Mouse (Mus musculus) midbrain, embryonic 13.5 days (tissue): ENCODE measurements around the gene Dnajb4. TPM values are rescaled to one million over a fixed set of nuclear protein-coding genes. Genes with fewer than 3 reads are reported as not detected.
A peak's percentile ranks its signal among the peaks of the same experiment; 100 is the strongest.

ENCODE experiments used
- ATAC-seq: fragments of 200-750 bp; cut with Nextera tagmentation; 2 replicates; pipeline ENCODE4 v1.8.0; 2017; ENCODE audit warnings: mild to moderate bottlenecking, moderate TSS enrichment, moderate library complexity
- H3K27ac ChIP-seq: fragments of 300-500 bp; sonication (generic); 2 replicates; pipeline ENCODE4 v1.5.1; 2015; ENCODE audit warnings: inconsistent platforms, mild to moderate bottlenecking, moderate library complexity
- H3K27me3 ChIP-seq: fragments of 300-500 bp; sonication (generic); 2 replicates; pipeline ENCODE4 v1.6.1; 2015; ENCODE audit warnings: mild to moderate bottlenecking, inconsistent platforms
- H3K36me3 ChIP-seq: fragments of 300-500 bp; sonication (generic); 2 replicates; pipeline ENCODE4 v1.6.1; 2015; ENCODE audit warnings: mild to moderate bottlenecking, inconsistent platforms
- H3K4me1 ChIP-seq: fragments of 300-500 bp; sonication (generic); replicated peaks from 2 replicates; pipeline ENCODE4 v1.6.1; 2015; ENCODE audit warnings: inconsistent platforms
- H3K4me2 ChIP-seq: fragments of 300-500 bp; sonication (generic); replicated peaks from 2 replicates; pipeline ENCODE4 v1.6.1; 2015; ENCODE audit warnings: moderate library complexity, mild to moderate bottlenecking, inconsistent platforms
- H3K4me3 ChIP-seq: fragments of 300-500 bp; sonication (generic); replicated peaks from 2 replicates; pipeline ENCODE4 v1.5.1; 2015; ENCODE audit warnings: mild to moderate bottlenecking, inconsistent platforms
- H3K9ac ChIP-seq: fragments of 300-500 bp; sonication (generic); replicated peaks from 2 replicates; pipeline ENCODE4 v1.6.1; 2015; ENCODE audit warnings: mild to moderate bottlenecking, inconsistent platforms
- H3K9me3 ChIP-seq: fragments of 300-500 bp; sonication (generic); 2 replicates; pipeline ENCODE4 v1.6.1; 2016; ENCODE audit warnings: mild to moderate bottlenecking, inconsistent platforms
- WGBS: fragments of 180-500 bp; shearing (Covaris S2); methylation state at CpG from one replicate; pipeline ENCODE4 v1.1.7; 2015; 5-methylcytosine and 5-hydroxymethylcytosine counted together
- polyA plus RNA-seq: library from polyadenylated mRNA; unstranded; fragments of >200 nt; fragmentation: Nextera tagmentation; extraction: Ambion mirVana; gene quantifications from 2 replicates; pipeline ENCODE4 v1.2.1, GENCODE M21; 2015

Gene Dnajb4
- polyA plus RNA-seq, 1 experiment from 2014 or later = 33.9 TPM

GRCm38 (mm10) chr3:152190679-152191477 lies 19.2 kb downstream of the Dnajb4 start:
- Histone ChIP-seq H3K27me3 (0 out of 2 replicates have a peak, but pooled peaks cover 2% of the 10 kb centered on the region), H3K36me3 (0 out of 2 replicates have a peak, but pooled peaks cover 4% of the 10 kb centered on the region), H3K27ac (no peak overlapping the region), H3K4me2 (peak overlapping the region; percentile 29), H3K4me3 (peak overlapping the region; percentile 9; the same call in 1 of the 2 replicates), H3K9me3 (no peaks in the 10 kb centered on the region), H3K9ac (0 out of 2 replicates have a peak overlapping the region, but pooled peaks have one; percentile 20), H3K4me1 (peaks cover 16% of the 10 kb centered on the region)
- WGBS = 78% methylated on average over 9 of the region's 9 CpGs
- no peak for ATAC-seq

DNA sequence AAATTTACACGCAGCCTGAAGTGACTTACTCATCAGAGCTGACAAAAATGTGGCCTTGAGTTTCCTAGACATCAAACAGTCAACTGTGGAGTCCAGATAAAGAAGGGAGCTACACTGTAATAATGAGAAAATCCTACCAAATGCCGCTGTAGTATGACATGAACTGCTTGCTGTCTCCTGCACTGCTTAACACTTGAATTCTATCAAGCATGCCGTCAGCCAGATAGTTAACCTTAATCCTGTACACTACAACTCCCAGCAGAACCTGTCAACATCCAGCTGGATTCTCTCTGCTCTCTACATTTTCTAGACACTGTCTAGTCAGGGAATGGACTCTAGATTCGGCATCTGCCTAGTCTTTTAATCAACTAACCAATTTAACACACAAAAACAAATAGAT lies 20.8 kb downstream of the Dnajb4 start:
- ATAC-seq = no peak
- no peak overlapping the region for H3K9ac ChIP-seq
- H3K9me3 ChIP-seq = no peaks in the 10 kb centered on the region
- H3K27me3 ChIP-seq = no peaks in the 10 kb centered on the region
- 70% methylated on average over 4 of the region's 4 CpGs for WGBS
- H3K4me3 ChIP-seq = no peak overlapping the region
- no peak overlapping the region for H3K4me2 ChIP-seq
- H3K4me1 ChIP-seq = peaks cover 16% of the 10 kb centered on the region
- no peak overlapping the region for H3K27ac ChIP-seq
- peaks cover 12% of the 10 kb centered on the region; the same call in 1 of the 2 replicates for H3K36me3 ChIP-seq

DNA sequence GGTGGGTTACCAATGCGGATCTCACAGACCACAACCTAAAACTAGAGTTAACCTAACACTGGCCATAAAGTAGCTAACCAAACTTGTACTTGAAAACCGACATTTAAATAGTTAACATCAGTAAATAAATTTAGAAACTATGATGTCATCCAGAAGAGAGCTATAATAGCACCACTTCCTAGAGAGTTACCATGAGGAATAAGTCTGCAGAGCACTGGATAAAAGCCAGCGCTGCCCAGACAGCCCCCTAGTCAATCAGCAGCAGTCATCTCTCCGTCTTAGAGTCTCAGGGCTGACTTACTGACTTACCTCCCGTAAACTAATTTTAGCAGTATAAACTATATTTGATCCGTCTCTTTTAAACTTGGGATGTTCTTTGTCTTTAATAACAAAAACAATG lies 24.0 kb downstream of the Dnajb4 start:
- no peaks in the 10 kb centered on the region for H3K27me3 ChIP-seq
- WGBS = 94% methylated on average over 6 of the region's 6 CpGs

GRCm38 (mm10) chr3:152183522-152183921 lies 26.6 kb downstream of the Dnajb4 start:
- 44% methylated on average over 9 of the region's 9 CpGs for WGBS
- H3K4me2 ChIP-seq = no peak overlapping the region
- no peaks in the 10 kb centered on the region for H3K4me1 ChIP-seq
- H3K9me3 ChIP-seq = no peaks in the 10 kb centered on the region
- H3K27ac ChIP-seq = no peak overlapping the region
- H3K4me3 ChIP-seq = no peak overlapping the region
- H3K27me3 ChIP-seq = no peaks in the 10 kb centered on the region
- H3K36me3 ChIP-seq = peaks cover 17% of the 10 kb centered on the region
- H3K9ac ChIP-seq = no peak overlapping the region
- no peak for ATAC-seq

More for the DNA sequence above, 24.0 kb downstream of the Dnajb4 start:
- H3K4me2 ChIP-seq = no peak overlapping the region
- H3K4me3 ChIP-seq = no peak overlapping the region
- H3K4me1 ChIP-seq = peaks cover 2% of the 10 kb centered on the region
- no peak overlapping the region for H3K9ac ChIP-seq
- ATAC-seq = no peak
- H3K9me3 ChIP-seq = no peaks in the 10 kb centered on the region
- no peak overlapping the region for H3K27ac ChIP-seq
- peaks cover 17% of the 10 kb centered on the region for H3K36me3 ChIP-seq

DNA sequence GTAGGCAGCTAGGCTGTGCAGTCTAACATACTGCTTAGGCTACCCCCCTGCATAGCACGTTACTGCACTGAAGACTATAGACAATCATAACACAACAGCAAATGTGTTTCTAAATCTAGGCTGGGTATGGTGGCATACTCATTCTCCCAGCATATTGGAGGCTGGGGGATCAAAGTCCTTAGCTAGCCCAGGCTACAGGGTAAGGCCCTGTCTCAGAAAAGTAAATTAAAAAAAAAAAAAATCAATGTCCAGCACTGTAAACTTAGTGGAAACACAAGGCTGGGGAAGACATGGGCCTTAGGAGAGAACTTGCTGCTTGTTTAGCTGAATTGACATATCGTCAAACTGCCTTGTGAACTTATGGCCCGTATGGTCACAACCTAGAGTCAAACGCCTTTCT lies 29.5 kb downstream of the Dnajb4 start:
- Histone ChIP-seq H3K36me3 (peaks cover 11% of the 10 kb centered on the region), H3K9ac (no peak overlapping the region), H3K27ac (no peak overlapping the region), H3K27me3 (no peaks in the 10 kb centered on the region), H3K4me2 (no peak overlapping the region), H3K4me3 (no peak overlapping the region), H3K4me1 (no peaks in the 10 kb centered on the region), H3K9me3 (no peaks in the 10 kb centered on the region)
- 94% methylated on average over 4 of the region's 4 CpGs for WGBS
- no peak for ATAC-seq

DNA sequence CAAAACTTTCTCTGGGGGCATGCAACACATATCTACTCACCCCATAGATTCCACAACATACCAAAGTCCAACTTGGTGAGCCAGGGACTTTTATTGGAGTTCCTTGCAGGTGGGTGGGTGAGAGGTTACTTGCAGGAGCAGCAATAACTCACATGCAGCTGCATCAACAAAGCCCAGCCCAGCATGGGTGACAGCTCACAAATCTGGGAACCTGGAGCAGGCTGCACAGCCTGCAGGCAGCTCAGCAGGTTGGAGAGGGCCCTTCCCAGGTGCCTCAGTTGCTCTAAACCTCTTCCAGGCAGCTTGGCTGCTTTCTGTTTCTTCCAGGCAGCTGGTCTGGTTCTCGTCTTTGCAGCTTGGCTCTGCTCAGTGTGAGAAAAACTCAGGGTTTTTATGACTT lies 30.8 kb downstream of the Dnajb4 start:
- H3K4me2 ChIP-seq = no peak overlapping the region
- no peaks in the 10 kb centered on the region for H3K4me1 ChIP-seq
- ATAC-seq = no peak
- no peaks in the 10 kb centered on the region for H3K27me3 ChIP-seq
- peaks cover 5% of the 10 kb centered on the region for H3K36me3 ChIP-seq
- no peak overlapping the region for H3K9ac ChIP-seq
- H3K27ac ChIP-seq = no peak overlapping the region
- H3K4me3 ChIP-seq = no peak overlapping the region
- H3K9me3 ChIP-seq = no peaks in the 10 kb centered on the region
- 54% methylated on average over 1 of the region's 1 CpGs for WGBS

DNA sequence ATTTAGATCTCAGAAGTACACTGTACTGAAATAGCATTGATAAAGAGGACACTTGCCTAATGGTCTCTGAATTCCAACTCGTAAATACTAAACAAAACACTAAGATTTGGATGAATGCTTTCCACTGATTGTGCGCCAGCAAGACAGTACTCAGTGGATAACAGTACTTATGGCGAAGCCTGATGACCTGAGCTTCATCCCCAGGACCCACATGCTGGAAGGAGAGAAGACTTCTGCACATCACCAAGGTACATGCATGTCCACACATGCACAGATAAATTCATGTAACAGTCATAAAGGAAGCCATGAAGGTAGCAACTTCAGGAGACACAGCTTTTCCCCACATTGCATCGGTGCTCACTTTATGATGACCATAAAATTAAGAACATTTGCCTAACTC lies 31.3 kb downstream of the Dnajb4 start:
- H3K27ac ChIP-seq = no peak overlapping the region
- peaks cover 5% of the 10 kb centered on the region for H3K36me3 ChIP-seq
- H3K4me3 ChIP-seq = no peak overlapping the region
- H3K9ac ChIP-seq = no peak overlapping the region
- 86% methylated on average over 4 of the region's 4 CpGs for WGBS
- no peak overlapping the region for H3K4me2 ChIP-seq
- H3K4me1 ChIP-seq = no peaks in the 10 kb centered on the region
- no peaks in the 10 kb centered on the region for H3K9me3 ChIP-seq
- ATAC-seq = no peak
- no peaks in the 10 kb centered on the region for H3K27me3 ChIP-seq

DNA sequence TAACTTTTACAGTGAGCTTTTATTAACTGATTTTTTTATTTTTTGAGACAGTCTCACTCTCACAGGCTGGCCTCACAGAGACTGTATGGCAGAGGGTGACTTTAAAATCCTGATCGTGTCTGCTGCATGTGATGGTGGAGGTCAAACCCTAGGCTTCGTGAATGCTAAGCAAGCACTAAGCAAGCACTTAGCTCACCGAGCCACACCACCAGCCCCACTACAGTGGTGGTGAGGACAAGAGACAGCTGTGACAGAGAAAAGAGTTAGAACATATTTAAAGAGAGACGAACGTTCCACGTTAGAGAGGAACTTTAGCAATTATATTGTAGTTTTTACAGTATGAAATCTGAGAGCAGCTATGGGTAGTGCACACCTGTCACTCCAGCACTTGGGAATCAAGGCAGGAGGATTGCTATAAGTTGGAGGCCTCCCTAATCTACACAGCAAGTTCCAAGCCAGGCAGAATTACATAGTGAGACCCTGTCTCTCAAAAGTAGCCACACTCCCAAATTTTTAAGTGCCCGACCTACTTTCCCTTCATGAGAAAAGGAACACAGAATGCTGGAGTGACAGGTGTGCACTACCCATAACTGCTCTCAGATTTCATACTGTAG lies 37.7 kb downstream of the Dnajb4 start:
- H3K4me3 ChIP-seq = no peak overlapping the region
- 90% methylated on average over 7 of the region's 7 CpGs for WGBS
- ATAC-seq = no peak

DNA sequence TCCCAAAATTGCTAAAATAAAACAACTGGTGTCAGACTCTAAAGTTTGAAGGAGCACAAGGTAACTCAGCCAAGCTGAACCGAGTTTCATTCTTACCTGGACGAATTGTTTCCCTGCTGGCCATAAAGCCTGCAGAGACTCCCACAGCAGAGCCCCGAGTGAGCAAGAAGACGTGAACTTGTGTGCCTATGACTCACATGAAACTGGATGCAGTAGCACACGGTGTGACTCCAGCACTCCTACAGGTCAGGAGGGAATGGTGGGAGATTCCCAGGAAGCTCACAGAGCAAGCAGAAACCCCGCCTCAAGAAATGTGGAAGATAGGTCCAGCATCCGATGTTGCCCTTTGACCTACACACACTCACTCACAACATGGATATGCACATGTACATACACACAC lies 38.2 kb downstream of the Dnajb4 start:
- H3K4me3 ChIP-seq = no peak overlapping the region
- H3K36me3 ChIP-seq = no peaks in the 10 kb centered on the region
- 82% methylated on average over 7 of the region's 7 CpGs for WGBS
- no peak overlapping the region for H3K27ac ChIP-seq
- no peak for ATAC-seq
- no peaks in the 10 kb centered on the region; the same call in 1 of the 2 replicates for H3K9me3 ChIP-seq
- H3K9ac ChIP-seq = no peak overlapping the region
- no peak overlapping the region for H3K4me2 ChIP-seq
- H3K4me1 ChIP-seq = peaks cover 4% of the 10 kb centered on the region
- peaks cover 6% of the 10 kb centered on the region; the same call in 1 of the 2 replicates for H3K27me3 ChIP-seq

More for the DNA sequence above, 37.7 kb downstream of the Dnajb4 start:
- Histone ChIP-seq H3K36me3 (no peaks in the 10 kb centered on the region), H3K27me3 (peaks cover 6% of the 10 kb centered on the region; the same call in 1 of the 2 replicates), H3K27ac (no peak overlapping the region), H3K4me2 (no peak overlapping the region), H3K9me3 (no peaks in the 10 kb centered on the region; the same call in 1 of the 2 replicates), H3K4me1 (no peaks in the 10 kb centered on the region), H3K9ac (no peak overlapping the region)

DNA sequence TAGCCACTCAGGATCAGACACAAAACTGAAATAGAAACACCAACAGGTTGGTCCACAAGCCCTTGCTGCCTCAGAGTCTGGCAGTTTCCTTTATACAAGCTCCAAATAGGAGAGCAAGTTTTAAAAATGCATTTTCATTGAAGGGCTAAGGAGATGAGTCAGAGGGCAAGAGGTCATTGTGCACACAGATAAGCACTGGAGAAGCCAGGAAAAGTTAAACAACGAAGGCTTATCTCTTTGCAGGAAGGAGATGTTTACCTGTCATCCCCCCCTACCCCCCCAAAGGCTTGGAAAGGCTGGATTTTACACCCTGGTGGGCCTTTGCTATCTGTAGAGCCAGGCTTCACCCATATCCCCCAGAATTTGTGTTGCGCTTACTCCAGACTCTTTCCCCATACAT lies 38.9 kb downstream of the Dnajb4 start:
- no peaks in the 10 kb centered on the region; the same call in 1 of the 2 replicates for H3K9me3 ChIP-seq
- H3K27ac ChIP-seq = no peak overlapping the region
- H3K36me3 ChIP-seq = no peaks in the 10 kb centered on the region
- H3K4me1 ChIP-seq = peaks cover 11% of the 10 kb centered on the region
- H3K4me2 ChIP-seq = no peak overlapping the region
- H3K4me3 ChIP-seq = no peak overlapping the region
- ATAC-seq = no peak
- 69% methylated on average over 2 of the region's 2 CpGs for WGBS
- peaks cover 6% of the 10 kb centered on the region; the same call in 1 of the 2 replicates for H3K27me3 ChIP-seq
- H3K9ac ChIP-seq = no peak overlapping the region

DNA sequence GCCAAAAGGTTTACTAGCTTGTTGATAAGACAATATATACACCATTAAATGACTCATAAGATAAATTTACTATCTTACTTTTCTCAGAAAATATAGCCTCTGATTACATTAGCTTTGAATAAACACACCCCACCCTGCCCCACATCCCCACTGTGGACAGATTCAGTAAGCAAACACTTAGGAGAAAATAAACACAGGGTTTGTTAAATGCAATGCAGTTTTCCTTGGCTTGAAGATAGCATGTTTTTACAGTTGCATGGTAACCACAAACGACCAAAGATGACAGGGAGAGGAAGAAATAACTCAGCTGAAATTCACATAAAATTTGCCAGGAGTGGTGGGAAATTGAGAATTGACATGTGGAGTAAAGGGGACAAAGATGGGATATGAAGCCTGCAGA lies 39.7 kb downstream of the Dnajb4 start:
- H3K9ac ChIP-seq = no peak overlapping the region
- no peaks in the 10 kb centered on the region; the same call in 1 of the 2 replicates for H3K9me3 ChIP-seq
- H3K36me3 ChIP-seq = no peaks in the 10 kb centered on the region
- no peak overlapping the region for H3K27ac ChIP-seq
- no peak for ATAC-seq
- H3K27me3 ChIP-seq = peaks cover 12% of the 10 kb centered on the region
- 64% methylated on average over 1 of the region's 1 CpGs for WGBS
- H3K4me2 ChIP-seq = no peak overlapping the region
- H3K4me1 ChIP-seq = peaks cover 19% of the 10 kb centered on the region
- H3K4me3 ChIP-seq = no peak overlapping the region

GRCm38 (mm10) chr3:152168007-152168406 lies 42.1 kb downstream of the Dnajb4 start:
- no peaks in the 10 kb centered on the region; the same call in 1 of the 2 replicates for H3K9me3 ChIP-seq
- no peaks in the 10 kb centered on the region for H3K36me3 ChIP-seq
- 92% methylated on average over 10 of the region's 10 CpGs for WGBS
- H3K4me2 ChIP-seq = no peak overlapping the region
- no peak overlapping the region for H3K27ac ChIP-seq
- peaks cover 23% of the 10 kb centered on the region for H3K4me1 ChIP-seq
- no peak overlapping the region for H3K4me3 ChIP-seq
- no peak overlapping the region for H3K9ac ChIP-seq
- peaks cover 23% of the 10 kb centered on the region for H3K27me3 ChIP-seq
- ATAC-seq = no peak
